Mouse (Mus musculus) layer of hippocampus, postnatal 14 days (tissue): ENCODE measurements around the gene Mmp23. TPM values are rescaled to one million over a fixed set of nuclear protein-coding genes. Genes with fewer than 3 reads are reported as not detected.
"Not testable (repeated sequence)": the region's sequence is repeated elsewhere in the genome, so short reads cannot be mapped to it uniquely, and the experiment has no call there.

Source experiments
- DNase-seq, 2 experiments: peaks; one replicate each; pipeline ENCODE4 v3.0.0; 2021 to 2022; ENCODE audit warnings: low spot score in 2 of 2, mixed read lengths in 1 of 2
- total RNA-seq, 2 experiments: library from RNA; stranded (reverse); gene quantifications; 2 replicates each; pipeline ENCODE4 v1.2.3; 2021

Gene Mmp23
- total RNA-seq, 2 experiments from 2014 or later: 1.5 to 4.7 TPM

- DNase-seq: no peak
These were observed 3.1 kb upstream of the Mmp23 start for GRCm38 (mm10) chr4:155656214-155656751.

- no peak for DNase-seq
These were observed 1.5 kb upstream of the Mmp23 start for GRCm38 (mm10) chr4:155654456-155655298.

DNA sequence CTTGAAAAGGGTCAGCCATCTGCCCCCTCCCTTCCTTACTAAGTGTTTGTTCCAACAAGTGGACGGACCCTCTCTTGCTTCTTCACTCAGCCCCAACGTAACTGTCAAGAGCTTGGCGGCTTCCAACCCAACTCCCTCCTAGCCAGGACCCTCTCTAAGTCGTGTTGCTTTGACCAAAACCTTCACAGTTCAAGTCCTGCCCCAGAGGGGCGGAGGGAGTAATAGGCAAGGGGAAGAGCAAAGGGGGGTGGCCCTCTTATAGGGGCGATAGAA, 935 bp upstream of the Mmp23 start:
- no peak for DNase-seq

GRCm38 (mm10) chr4:155653451-155654182, 433 bp upstream of the Mmp23 start:
- no peak for DNase-seq

GRCm38 (mm10) chr4:155652283-155653085, 700 bp downstream of the Mmp23 start:
- DNase-seq: peak in 1 of 2 experiments; percentile 50

DNA sequence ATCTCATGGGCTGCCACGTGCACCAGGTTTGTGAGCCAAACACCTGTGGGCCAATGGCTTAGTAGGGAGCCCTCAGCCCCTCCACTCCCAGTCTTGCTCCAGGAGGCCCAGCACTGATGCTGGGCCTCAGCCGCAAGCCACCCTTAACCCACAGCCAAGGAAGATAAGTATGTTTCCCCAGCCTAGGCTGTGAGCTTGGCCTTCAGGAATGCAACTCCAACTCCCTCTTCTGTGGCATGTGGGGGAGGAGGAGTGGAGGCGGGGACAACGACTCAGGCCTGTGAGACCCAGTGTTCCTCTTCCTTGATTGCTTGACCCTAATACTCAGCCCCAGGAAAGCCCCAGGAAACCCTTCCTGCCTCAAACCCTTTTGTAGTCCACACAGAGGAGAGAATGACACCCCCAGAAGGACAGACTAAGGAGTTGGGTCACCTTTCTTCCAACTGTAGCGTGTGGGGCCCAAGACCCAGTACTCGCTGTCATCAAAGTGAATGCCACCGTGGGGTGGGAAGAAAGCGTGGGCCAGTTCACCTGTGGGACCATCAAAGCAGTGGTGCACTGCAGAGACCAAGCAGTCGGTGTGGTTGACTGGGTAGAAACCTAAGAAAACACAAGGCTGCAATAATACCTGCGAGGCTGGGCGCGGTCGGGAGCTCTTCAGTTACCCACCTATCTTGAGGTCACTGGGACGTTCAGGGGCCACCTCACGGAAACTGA, 1.5 kb downstream of the Mmp23 start:
- no peak for DNase-seq

DNA sequence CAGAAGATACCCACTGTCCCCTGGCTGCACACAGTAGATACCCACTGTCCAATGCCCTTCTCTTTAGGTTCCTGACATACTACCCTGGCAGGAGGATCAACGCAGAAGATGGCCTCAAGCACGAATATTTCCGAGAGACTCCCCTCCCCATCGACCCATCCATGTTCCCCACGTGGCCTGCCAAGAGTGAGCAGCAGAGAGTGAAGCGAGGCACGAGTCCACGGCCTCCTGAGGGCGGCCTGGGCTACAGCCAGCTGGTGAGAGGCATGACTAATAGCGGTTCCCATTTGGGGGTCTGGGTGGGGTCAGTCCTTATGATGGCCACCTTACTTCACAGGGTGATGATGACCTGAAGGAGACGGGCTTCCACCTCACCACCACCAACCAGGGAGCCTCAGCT, 3.8 kb downstream of the Mmp23 start:
- no peak for DNase-seq

DNA sequence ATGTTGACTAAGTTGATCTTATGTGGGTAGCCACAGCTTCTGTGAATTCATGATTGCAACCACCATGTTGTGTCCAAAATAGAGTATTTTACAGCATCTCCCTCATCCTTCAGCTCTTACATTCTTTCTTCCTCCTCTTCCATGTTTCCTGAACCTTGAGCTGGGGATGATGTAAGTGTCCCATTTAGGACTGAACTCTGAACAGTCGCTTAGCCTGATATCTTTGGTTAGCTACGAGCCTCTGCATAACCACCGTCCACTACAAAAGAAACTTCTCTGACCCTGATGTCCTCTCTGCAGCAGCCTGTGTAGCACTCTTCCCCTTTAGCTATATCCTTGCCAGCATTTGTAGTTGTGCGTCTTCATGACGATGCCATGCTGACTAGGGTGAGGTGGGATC, 7.5 kb downstream of the Mmp23 start:
- no peak for DNase-seq

DNA sequence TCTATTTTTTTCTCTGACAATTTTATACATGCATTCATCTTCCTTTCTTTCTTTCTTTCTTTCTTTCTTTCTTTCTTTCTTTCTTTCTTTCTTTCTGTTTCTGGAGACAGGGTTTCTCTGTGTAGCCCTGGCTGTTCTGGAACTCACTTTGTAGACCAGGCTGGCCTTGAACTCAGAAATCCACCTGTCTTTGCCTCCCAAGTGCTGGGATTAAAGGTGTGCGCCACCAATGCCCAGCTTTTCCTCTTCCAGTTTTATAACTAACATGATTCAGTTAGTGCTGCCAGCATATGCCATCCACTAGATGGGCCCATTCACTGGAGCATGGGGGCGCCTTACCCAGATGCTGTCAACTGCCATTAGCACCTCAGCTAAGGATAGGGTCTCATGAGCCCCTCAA, 7.9 kb downstream of the Mmp23 start, which contains the start of gene Gm10563:
TSS of gene Gm10563 (minus strand) at position 101 of the 400 bp plus-strand sequence.
- not testable (repeated sequence) for DNase-seq

DNA sequence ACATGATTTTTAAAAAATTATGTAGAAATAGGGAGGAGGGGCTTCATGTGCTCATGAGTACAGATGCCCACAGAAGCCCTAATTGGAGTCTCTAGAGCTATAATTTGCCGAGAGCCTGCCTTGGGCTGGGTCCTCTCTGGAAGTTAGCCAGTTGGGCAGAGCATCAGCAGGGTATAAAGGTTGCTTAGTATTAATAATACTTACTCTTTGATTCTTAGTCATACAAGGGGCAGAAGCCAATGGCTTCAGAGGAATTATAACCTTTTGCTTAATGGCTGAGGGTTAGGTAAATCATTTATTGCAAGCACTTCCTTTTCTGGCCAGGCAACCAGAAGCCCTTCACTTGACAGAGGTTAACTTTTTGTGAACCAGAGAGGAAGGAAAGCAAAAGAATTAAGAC, 9.7 kb downstream of the Mmp23 start:
- DNase-seq: no peak

- no peak for DNase-seq
These were observed 17.3 kb downstream of the Mmp23 start for GRCm38 (mm10) chr4:155635766-155636499.

- DNase-seq: no peak
These were observed 22.9 kb downstream of the Mmp23 start for GRCm38 (mm10) chr4:155630267-155630666.

GRCm38 (mm10) chr4:155624338-155625291, 28.6 kb downstream of the Mmp23 start, which contains the start of gene Cdk11b:
Gene Cdk11b (plus strand): TSS chr4:155624854.
- peak; percentile 93 to 98 for DNase-seq

DNA sequence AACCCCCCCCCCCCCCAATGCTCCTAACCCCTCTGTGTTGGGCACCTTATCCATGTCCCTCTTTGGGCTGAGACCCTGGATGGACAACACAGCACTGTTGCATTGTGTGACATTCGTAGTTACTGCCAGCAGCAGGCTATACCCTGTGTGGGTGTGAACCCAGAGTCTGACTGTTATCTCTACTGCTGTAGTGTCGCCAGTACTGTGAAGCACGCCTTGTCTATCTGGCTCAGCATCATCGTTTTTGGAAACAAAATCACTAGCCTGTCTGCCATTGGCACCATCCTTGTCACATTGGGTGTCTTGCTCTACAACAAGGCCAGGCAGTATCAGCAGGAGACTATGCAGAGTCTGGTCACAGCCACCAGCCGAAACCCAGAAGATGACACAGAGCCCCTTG, 34.9 kb downstream of the Mmp23 start:
- peak in 1 of 2 experiments; percentile 60 for DNase-seq

DNA sequence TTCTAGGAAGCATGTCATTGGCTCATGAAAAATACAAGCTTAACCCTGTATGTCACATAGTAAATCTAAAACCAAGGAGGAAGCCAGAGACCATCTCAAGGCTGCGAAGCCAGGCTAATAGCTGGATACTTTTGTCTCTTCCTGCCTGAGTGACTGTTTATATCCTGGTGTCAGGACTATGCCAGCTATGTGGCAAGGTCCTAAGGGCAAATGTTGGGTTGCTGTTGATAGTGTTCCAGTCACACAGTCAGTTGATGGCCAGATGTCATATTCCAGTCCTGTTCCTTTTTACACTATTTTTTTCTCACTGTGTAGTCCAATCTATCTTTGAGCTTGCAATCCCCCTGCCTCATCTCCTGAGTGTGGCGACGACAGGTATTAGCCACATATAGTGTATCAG, 39.9 kb downstream of the Mmp23 start:
- no peak for DNase-seq

DNA sequence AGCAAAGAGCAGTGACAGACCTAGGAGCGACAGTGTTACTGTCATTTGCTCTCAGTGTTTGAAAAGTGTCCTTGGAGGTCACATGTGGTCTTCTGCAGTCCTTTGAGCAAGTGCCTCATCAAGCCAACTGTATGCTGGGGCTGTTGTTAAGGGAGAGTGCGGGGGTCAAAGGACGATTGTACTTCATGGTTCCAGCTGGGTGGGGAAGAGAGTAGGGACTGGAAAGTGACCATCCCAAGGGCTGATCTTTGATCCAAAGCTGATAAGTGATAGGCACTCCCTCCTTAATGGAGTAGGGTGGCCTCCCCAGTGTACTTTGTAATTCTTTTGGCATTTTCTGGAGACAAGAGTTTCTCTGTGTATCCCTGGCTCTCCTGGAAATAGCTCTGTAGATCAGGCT, 41.3 kb downstream of the Mmp23 start:
- no peak for DNase-seq

- DNase-seq: no peak
These were observed 46.4 kb downstream of the Mmp23 start for GRCm38 (mm10) chr4:155606825-155607224.

DNA sequence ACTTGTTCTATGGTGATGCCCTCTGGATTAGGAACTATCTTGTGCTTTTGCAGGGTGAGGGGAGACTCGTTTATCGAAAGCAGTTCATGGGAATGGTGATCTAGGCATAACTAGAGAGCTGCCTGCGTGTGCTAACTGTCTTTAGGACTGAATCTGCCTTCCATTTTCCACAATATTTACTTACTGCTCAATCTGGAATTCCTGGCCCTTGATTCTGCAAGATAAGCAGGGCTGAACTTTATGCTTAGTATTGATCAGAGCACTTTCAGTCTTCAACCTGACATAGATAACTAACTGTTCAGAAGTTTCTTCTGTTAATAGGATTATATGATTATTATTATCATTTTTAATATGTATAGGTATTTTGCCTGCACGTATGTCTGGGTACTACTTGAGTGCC, 48.1 kb downstream of the Mmp23 start:
- DNase-seq: no peak

- DNase-seq: no peak
These were observed 49.4 kb downstream of the Mmp23 start for GRCm38 (mm10) chr4:155603801-155604200.
